Mouse (Mus musculus) monocyte, adult 2 months (primary cell): ENCODE results near the gene Coa7.
"Not testable (repeated sequence)": the region's sequence is repeated elsewhere in the genome, so short reads cannot be mapped to it uniquely, and the experiment has no call there.

Experiments used
- DNase-seq, 2 experiments: peaks; one replicate each; pipeline ENCODE4 v3.0.0; 2022; ENCODE audit warnings: low spot score in 2 of 2, low read depth in 1 of 2

The Coa7 gene

DNA sequence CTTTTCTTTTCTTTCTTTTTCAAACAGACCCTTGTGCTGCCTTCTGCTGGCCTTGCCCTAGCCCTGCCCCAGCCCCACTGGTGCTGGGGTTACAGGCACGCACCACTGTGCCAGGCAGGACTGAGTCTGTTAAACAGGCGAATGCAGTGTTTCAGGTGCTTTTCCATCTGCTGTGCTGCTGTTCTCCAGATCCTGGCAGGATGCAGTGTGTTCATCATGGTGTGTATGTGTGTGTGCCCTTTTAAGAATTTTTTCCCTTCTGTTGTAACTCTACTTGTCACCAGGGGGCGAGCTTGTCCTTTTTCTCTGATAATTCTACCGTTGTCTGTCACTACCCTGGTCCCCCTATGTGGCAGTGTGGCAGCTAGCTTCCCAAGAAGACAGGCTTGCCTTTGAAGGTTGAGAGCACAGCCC lies 11.3 kb downstream of the Coa7 start:
- no peak for DNase-seq

DNA sequence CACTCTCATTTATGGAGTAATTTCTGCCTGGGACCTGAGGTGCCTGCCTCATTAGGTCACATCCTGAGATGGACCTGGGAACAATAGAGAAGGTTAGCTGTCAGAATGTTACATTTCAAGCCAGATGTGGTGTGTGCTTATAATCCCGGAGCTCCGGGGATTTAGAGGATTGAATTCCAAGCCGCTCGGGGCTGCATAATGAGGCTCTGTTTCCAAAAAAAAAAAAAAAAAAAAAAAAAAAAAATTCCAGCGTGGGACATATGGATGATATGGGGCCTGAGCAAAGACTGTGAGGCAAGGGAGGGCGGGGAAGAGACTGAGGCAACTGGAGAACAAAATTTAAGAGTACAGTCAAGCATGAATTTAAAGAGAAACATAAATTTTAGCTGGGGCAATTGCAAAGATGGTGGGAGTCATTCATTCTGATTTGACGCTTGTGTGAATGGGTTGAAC lies 16.7 kb downstream of the Coa7 start:
- DNase-seq = no peak

- no peak for DNase-seq
Measured at GRCm38 (mm10) chr4:108345826-108346225, 17.9 kb downstream of the Coa7 start.

GRCm38 (mm10) chr4:108347111-108347510 lies 19.2 kb downstream of the Coa7 start:
- peak in 1 of 2 experiments; percentile 21 for DNase-seq

GRCm38 (mm10) chr4:108348256-108348875 lies 20.4 kb downstream of the Coa7 start:
- no peak for DNase-seq

DNA sequence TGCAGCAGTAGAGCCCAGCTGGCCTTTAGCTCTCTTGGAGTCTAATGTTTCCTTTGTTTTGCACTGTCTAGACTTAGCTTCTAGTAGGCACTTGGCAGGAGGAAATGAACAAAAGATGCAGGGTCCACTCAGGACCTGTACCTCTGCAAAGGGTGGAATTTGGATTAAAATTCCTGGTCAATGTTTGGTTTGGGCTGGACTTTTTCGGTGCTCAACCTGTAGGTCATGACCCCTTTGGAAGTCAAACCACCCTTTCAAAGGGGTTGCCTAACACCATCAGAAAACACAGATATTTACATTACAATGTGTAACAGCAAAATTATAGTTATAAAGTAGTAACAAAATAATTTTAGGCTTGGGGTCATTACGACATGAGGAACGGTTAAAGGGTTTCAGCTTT lies 21.1 kb downstream of the Coa7 start:
- DNase-seq = no peak

- no peak for DNase-seq
Measured at GRCm38 (mm10) chr4:108349836-108350547, 22.1 kb downstream of the Coa7 start.

DNA sequence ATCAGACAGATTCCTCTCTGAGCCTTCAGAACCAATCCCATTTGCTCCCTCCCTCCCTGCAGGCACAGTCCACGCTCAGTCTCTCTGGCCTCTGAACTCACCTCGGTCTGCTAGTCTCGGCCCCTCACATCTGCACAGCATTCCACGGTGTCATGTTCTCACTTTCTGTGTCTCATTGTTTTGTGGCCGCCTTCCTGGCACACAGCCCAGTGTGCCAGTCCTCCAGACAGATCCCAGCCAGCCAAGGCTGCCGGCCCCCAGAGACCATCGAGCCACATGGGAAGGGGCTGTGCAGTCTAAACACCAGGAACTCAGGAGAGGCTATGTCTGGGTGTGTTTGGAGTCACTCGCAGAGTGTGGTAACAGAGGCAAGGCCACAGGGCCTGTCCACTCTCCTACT lies 22.9 kb downstream of the Coa7 start:
- no peak for DNase-seq

DNA sequence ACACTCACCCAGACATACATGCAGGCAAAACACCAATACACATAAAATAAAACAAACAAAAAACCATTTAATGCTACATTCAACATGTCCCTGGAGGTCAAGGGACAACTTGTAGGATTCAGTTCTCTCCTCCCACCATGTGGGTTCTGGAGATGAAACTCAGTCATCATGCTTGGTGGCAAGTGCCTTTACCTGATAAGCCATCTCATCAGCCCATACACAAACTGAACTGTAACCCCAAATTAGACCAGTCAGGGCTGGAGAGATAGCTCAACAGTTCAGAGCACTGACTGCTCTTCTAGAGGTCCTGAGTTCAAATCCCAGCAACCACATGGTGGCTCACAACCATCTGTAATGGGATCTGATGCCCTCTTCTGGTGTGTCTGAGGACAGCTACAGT lies 25.7 kb downstream of the Coa7 start:
- DNase-seq = not testable (repeated sequence)

GRCm38 (mm10) chr4:108357458-108357857 lies 29.5 kb downstream of the Coa7 start:
- DNase-seq = no peak

DNA sequence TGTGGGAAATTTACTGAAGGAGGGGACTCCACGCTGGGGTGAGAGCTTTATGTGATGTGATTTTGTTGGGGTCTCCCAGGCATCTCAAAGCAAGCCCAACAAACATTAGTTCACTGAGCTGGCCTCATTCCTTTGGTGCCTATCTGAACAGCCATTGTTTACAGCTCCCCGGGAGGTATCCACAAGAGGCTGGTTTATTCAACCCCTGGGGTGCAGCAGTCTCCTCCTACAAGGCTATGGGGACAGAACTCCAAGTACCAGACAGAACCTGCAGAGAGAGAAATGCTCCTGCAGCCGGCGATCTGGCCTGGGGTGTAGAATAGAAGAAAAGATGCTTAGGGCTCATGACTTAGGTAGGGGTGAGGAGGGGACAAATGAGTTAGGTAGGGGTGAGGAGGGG lies 30.6 kb downstream of the Coa7 start:
- no peak for DNase-seq

- DNase-seq = no peak
Measured at GRCm38 (mm10) chr4:108360136-108361055, 32.5 kb downstream of the Coa7 start.

GRCm38 (mm10) chr4:108362321-108363261 lies 34.7 kb downstream of the Coa7 start:
- DNase-seq = no peak

GRCm38 (mm10) chr4:108363355-108364110 lies 35.6 kb downstream of the Coa7 start:
- no peak for DNase-seq

- no peak for DNase-seq
Measured at GRCm38 (mm10) chr4:108364111-108364476, 36.2 kb downstream of the Coa7 start.

- DNase-seq = peak; percentile 34 to 35
Measured at GRCm38 (mm10) chr4:108369254-108369653, 41.3 kb downstream of the Coa7 start.

- no peak for DNase-seq
Measured at GRCm38 (mm10) chr4:108370409-108370808, 42.5 kb downstream of the Coa7 start.

DNA sequence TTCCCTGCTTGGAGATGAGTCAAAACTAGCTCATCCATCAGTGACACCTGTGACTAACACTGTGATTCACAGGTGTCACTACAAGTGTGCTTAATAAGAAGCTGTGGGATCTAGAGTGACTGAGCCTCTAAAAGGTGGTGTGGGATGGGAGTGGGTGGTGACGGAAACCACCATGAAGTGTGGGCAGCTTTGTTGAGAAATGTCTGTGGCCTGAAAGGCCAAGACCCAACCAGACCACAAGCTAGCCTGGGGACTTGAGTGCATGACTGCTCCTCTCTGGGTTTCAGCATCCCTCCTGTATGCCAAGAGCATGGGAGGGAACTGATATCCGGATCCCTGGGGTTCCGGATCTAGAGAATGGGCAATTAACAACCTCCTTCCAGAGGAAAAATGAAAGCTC lies 43.5 kb downstream of the Coa7 start:
- no peak for DNase-seq

DNA sequence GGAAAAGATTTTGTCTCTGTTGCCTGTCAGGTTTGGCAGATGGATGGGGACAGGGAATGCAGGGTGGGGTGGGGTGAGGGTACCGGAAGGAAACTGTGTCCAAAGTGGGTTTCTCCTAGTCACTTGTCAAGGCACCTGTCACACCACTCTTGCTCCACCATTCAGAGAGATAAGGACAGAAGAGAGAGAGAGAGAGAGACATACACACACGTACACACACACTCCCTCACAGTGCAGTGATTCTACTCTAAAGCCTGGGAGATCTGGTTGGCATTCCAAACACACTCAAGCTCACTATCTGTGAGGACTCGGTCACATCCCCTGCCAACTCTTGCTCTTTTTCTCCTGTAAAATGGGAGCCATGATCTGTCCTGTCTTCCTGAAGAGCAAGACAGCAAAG lies 44.2 kb downstream of the Coa7 start:
- no peak for DNase-seq

DNA sequence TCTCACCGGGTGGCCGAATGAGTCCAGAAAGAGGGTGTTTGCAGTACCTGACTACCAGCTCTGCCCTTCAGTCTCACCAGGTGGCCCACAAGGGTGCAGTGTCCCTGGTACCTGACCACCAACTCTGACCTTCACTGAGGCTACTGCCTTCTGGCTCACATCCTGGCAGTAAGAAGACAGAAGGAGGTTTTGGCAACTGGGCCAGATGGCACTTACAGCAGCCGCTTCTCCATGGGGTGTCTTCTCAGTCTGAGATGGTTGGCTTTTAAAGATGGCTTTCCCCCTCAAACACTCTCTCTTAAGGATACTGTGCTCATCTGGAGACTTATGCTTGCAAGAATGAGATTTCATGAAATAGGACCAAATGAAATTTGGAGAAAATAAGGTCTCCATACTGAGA lies 51.5 kb downstream of the Coa7 start:
- no peak for DNase-seq
